In genomic region chr1:36511289-36512021, GRCm38 (mm10) we compare ENCODE assay signal across 8 mouse cellular contexts. TPM values are rescaled to one million over a fixed set of nuclear protein-coding genes. Genes with fewer than 3 reads are reported as not detected.
DNase-seq lines count a peak whose midpoint lies in the region; ATAC-seq lines count a peak whose summit lies in the region.

Cnnm3 (plus strand) TSS chr1:36511867.

- peaks cover 36% of the 10 kb centered on the region; the same call in 1 of the 2 replicates for H3K79me2 ChIP-seq in macrophage (ENCODE audit: inconsistent target)

- H3K9me3 ChIP-seq in hindbrain, embryonic 16.5 days (ENCODE audit: control insufficient read depth, low read length) = no peaks in the 10 kb centered on the region

- H3K4me3 ChIP-seq in hindbrain, embryonic 16.5 days (ENCODE audit: low read length) = peak within 1 kb of the TSS; percentile 84
- peak within 1 kb of the TSS; percentile 23; the same call in 1 of the 2 replicates for H3K4me3 ChIP-seq in macrophage (ENCODE audit: inconsistent target)

- H3K9ac ChIP-seq in hindbrain, embryonic 16.5 days (ENCODE audit: low read depth, low read length) = peak within 1 kb of the TSS; percentile 88

- 1% methylated on average over 40 of the region's 51 CpGs for WGBS in hindbrain, embryonic 16.5 days
- 3% methylated on average over 43 of the region's 51 CpGs for WGBS in macrophage (ENCODE audit: missing documents)

- H3K4me2 ChIP-seq in hindbrain, embryonic 16.5 days (ENCODE audit: low read length) = peak within 1 kb of the TSS; percentile 92

- H3K36me3 ChIP-seq in hindbrain, embryonic 16.5 days (ENCODE audit: control insufficient read depth, insufficient read depth, low read length) = peaks cover 3% of the 10 kb centered on the region; the same call in 1 of the 2 replicates
- peaks cover 2% of the 10 kb centered on the region; the same call in 1 of the 2 replicates for H3K36me3 ChIP-seq in macrophage (ENCODE audit: inconsistent target)

- no peaks in the 10 kb centered on the region for H3K27me3 ChIP-seq in hindbrain, embryonic 16.5 days (replicated peaks; ENCODE audit: control insufficient read depth, insufficient read depth, low read length)

- peak; percentile 98 for DNase-seq in T-cell, adult 2 months (ENCODE audit: low spot score)
- DNase-seq in cerebellum, postnatal 36 days = peak; percentile 100
- DNase-seq in gastrocnemius, adult 18-20 months (ENCODE audit: low spot score) = peak; percentile 99
- peak; percentile 100 for DNase-seq in left cerebral cortex, adult 18-20 months (ENCODE audit: low spot score in 2 of 2)
- peak; percentile 99 for DNase-seq in right cerebral cortex, adult 18-20 months
- peak; percentile 98 for DNase-seq in urinary bladder, postnatal 10 days (ENCODE audit: low spot score)

- H3K27ac ChIP-seq in hindbrain, embryonic 16.5 days (ENCODE audit: low read depth, low read length) = peak within 1 kb of the TSS; percentile 96
- H3K27ac ChIP-seq in macrophage = no peak within 1 kb of the TSS

- peaks cover 28% of the 10 kb centered on the region for H3K4me1 ChIP-seq in hindbrain, embryonic 16.5 days (ENCODE audit: control insufficient read depth, insufficient read depth, low read depth, low read length)

- peak; percentile 98 for ATAC-seq in hindbrain, embryonic 16.5 days

RNA-seq across cellular contexts. Expression of gene Cnnm3, which starts in this region (rescaled TPM):
- 10 to 100 TPM; 11.6 TPM for total RNA-seq in gastrocnemius, adult 18-20 months (2021)
- polyA plus RNA-seq in hindbrain, embryonic 16.5 days (2015; fragmentation: Nextera tagmentation; extraction: Ambion mirVana) = 4.3 and 5.0 TPM in 2 replicates
- 10 to 100 TPM; 31.7 to 34.6 TPM for total RNA-seq in left cerebral cortex, adult 18-20 months (2021)
- 10 to 100 TPM in 16 of 26 experiments, 1 to 10 TPM in 10; 2.7 to 42.7 (median 14.5) TPM for total RNA-seq in macrophage (2018; cell fraction: chromatin; rRNA removed)
- total RNA-seq in macrophage (2018; cell fraction: cytosol; rRNA removed) = 10 to 100 TPM in 11 of 26 experiments, 1 to 10 TPM in 15; 4.3 to 23.0 (median 9.2) TPM
- total RNA-seq in macrophage (2018; cell fraction: nucleus; rRNA removed) = 10 to 100 TPM in 23 of 26 experiments, 1 to 10 TPM in 3; 8.2 to 41.7 (median 17.7) TPM
- 6.7 to 14.7 TPM (median 6.8 TPM) in 3 replicates for polyA plus RNA-seq in macrophage (2018)
